In the genomic region with DNA sequence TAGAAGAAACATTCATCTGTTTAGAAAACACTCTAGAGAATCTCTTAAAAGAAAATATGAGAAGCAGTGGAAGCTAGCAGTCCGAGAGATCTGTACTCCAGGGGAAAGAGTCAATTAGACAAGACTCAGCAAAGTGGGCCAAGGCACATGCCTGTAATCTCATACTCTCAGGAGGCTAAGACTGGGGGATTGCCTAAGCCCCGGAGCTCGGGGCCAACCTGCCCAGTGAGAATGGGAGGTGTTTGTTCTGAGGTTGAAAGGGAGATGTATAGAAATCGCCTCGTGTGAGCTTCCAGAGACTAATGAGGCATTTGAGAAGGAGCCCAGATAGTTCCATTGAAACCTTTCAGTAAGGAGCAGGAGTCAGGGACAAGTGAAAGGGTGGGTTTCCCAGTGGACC, we compare ENCODE assay signal across 14 mouse cellular contexts. TPM values are rescaled to one million over a fixed set of nuclear protein-coding genes. Genes with fewer than 3 reads are reported as not detected.
DNase-seq lines count a peak whose midpoint lies in the region.
"Had no signal": no experiment of that assay in that cellular context is flagged by ENCODE, and none has a peak within 500 bp of the region (broad histone marks: within the 10 kb centered on the region; RNA-seq: fewer than 3 reads in every experiment).

No protein-coding gene starts in this region.

- peak; percentile 36 for DNase-seq in adrenal gland, postnatal 14 days
- no peak for DNase-seq in adrenal gland, adult 18-20 months (ENCODE audit: low spot score in 2 of 2)
- DNase-seq in gastrocnemius, postnatal 14 days = peak; percentile 25
- DNase-seq in gastrocnemius, postnatal 4 days (ENCODE audit: low spot score in 2 of 2) = no peak
- DNase-seq in NIH3T3 (ENCODE audit: low read depth) = peak; percentile 24
- DNase-seq in gastrocnemius, postnatal 25 days = peak; percentile 37
- DNase-seq in cerebellum, adult 11 months = no peak
- DNase-seq: adrenal gland, adult 8-10 months; cerebellum, adult 2 months; cerebellum, postnatal 10 days; heart, adult 11 months; heart, postnatal 10 days; kidney, adult 11 months had no signal

- intact Hi-C loops in gastrocnemius, postnatal 14 days (cut with DNase I; ENCODE audit: low total_unique reads) = no loop called here

RNA-seq across cellular contexts. Expression of gene Apod, which starts 20.2 kb away (rescaled TPM):
- 5.8 and 10.8 TPM in 2 replicates for total RNA-seq in adrenal gland, postnatal 14 days (2021)
- 10 to 100 TPM in 1 of 2 experiments, 1 to 10 TPM in 1; 7.3 to 13.7 TPM for total RNA-seq in adrenal gland, adult 18-20 months (2021)
- total RNA-seq in gastrocnemius, postnatal 14 days (2021) = 10 to 100 TPM; 11.1 to 24.4 TPM
- total RNA-seq in gastrocnemius, postnatal 4 days (2021) = 10 to 100 TPM in 1 of 2 experiments, 1 to 10 TPM in 1; 9.1 to 15.5 TPM
- total RNA-seq in gastrocnemius, postnatal 25 days (2021) = 10 to 100 TPM; 22.1 to 22.6 TPM
- total RNA-seq: MEL had no signal

RNA-seq across cellular contexts. Expression of gene Ppp1r2, which starts 59.7 kb away (rescaled TPM):
- total RNA-seq in adrenal gland, postnatal 14 days (2021) = 82.3 and 88.3 TPM in 2 replicates
- 10 to 100 TPM; 74.0 to 78.2 TPM for total RNA-seq in adrenal gland, adult 18-20 months (2021)
- total RNA-seq in gastrocnemius, postnatal 14 days (2021) = 10 to 100 TPM; 71.6 to 76.0 TPM
- 10 to 100 TPM; 84.9 to 87.3 TPM for total RNA-seq in gastrocnemius, postnatal 4 days (2021)
- 10 to 100 TPM; 67.7 to 74.0 TPM for total RNA-seq in gastrocnemius, postnatal 25 days (2021)

Comparison
In these comparisons a context has a peak if more than half of its experiments do, and no peak if none do; other contexts are left out.
1. DNase-seq: peak in adrenal gland, postnatal 14 days (single experiment), gastrocnemius, postnatal 14 days (single experiment), NIH3T3 (single experiment) and gastrocnemius, postnatal 25 days (single experiment); none in adrenal gland, adult 18-20 months (0 of 2), gastrocnemius, postnatal 4 days (0 of 2) and cerebellum, adult 11 months (single experiment).